Mouse (Mus musculus) neural tube, embryonic 10.5 days (tissue): ENCODE measurements around the gene Prmt3.

ENCODE experiments used
- DNase-seq: peaks from one replicate; pipeline ENCODE4 v3.0.0-alpha.2; 2017; ENCODE audit warnings: low spot score; ENCODE audit errors: extremely low spot score

The Prmt3 gene

DNA sequence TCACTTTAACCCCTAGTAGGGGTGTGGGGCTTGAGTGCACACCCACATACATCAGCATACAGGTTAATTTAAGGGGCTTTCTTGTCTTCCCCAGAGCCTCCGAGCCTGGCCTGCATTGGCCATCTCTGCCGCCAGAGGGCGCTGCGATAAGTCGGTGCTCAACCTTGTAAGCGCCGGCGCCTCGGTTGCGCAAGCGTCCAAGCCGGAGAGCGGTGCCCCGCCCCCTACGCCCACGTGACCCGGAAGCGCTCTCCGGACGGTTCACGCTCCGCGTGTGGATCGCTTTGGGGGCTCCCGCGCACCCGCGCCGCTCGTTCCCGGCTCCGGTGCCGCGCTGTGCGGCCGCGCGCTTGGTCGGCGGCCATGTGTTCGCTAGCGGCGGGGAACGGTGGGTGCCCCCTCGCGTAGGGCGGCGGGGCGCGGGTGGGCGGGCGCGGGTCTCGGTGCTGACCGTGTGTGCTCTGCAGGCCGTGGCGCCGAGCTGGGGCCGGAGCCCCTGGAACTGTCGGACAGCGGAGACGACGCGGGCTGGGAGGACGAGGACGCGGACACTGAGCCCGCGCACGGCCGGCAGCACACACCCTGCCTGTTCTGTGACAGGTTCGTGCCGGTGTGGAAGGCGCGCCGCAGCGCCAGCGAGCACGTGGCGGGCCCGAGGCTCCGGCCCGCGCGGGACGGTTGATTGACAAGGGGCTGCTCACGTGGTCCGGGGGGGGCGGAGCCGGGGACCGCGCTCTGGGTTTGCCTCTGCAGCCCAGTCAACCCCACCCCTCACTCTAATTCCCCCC, at the start of gene Prmt3:
Prmt3 (plus strand) TSS at position 233 of the 788 bp plus-strand sequence.
- peak; percentile 99 for DNase-seq

DNA sequence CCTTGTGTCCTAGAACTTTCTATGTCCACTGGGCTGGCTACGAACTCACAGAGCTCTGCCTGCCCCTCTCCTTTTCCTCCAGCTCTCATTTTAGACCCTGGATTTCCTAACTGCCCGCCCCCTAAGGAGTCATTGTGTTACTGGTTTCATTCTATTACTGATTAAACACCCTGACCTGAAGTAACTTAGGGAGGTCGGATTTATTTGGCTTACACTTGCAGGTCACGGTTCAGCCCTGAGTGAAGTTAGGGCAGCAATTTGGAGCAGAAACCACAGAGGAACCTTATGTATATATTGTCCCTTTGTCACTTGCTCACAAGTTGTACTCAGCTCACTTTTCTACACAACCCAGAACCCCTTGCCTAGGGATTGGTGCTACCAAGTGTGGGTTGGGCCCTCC, 43.8 kb upstream of the Prmt3 start:
- DNase-seq = no peak

DNA sequence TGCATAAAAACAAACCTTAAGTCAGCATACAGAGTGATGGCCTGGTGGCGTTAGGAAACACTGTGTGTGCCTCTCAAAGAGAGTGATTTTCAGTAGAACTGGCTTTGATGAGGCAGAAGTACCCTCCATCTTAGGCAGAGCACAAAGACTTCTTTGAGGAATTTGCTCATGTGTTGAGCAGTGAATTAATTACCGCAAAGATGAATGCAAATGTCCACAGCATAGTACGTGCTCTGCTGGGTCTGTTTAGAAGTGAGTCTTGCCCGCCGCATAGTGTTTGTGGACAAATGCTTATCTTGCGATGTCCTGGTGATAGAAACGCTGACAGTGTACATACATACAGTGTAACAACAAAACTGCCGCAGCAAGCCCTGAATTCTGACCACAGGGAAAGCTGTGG, 38.7 kb upstream of the Prmt3 start:
- DNase-seq = no peak

DNA sequence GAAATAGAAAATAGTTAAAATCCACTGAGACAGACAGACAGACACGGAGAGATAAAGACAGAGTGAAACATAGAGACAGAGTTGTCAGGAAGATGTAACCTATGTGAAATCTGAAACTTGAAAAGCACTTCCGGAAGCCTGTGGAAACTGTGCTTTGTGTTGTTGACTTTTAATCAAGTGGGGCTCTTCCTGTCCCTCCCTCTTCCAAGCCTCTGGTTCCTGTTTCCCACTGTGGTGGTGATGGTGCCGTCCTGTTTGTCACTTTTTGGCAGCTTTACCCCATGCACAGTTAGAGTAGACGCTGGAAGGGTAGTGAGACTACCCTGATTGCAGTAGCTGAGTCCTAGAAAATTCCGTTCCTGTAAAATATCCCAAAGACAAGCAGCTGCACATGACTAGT, 36.7 kb upstream of the Prmt3 start:
- DNase-seq = no peak

DNA sequence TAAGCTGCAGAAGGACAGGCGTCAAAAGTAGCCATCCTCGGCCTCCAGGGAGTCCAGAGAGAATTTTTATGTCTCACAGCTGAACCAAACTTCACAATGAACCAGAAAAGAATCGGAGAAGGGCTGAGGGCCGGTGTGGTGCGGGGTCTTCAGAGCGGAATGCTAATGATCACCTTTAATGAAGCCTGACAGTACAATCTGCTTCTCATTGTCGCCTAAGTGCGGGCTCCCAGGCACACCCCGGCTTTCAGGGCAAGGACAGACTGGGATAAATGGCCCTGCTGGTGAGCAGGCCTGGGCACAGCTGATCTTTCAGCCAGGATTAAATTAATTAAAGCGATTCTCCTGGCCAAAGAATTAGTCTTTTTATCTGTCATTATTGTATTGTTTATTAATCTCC, 36.2 kb upstream of the Prmt3 start:
- no peak for DNase-seq

DNA sequence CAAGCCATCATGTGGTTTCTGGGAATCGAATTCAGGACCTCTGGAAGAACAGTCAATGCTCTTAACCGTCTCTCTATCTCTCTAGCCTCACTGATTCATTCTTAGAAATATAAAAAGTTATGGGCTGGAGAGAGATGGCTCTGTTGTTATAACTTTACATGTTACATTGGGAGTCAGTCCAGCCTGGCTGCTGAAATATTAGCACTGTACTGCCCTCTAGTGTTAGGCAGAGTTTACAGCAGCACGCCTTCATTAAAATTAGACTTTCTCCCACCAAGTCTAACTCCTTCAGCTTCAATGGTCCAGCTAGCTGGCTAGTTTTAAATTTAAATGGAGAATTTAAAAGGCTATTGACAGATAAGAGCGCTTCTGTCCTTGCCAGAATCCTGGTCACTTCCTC, 27.0 kb upstream of the Prmt3 start:
- no peak for DNase-seq

DNA sequence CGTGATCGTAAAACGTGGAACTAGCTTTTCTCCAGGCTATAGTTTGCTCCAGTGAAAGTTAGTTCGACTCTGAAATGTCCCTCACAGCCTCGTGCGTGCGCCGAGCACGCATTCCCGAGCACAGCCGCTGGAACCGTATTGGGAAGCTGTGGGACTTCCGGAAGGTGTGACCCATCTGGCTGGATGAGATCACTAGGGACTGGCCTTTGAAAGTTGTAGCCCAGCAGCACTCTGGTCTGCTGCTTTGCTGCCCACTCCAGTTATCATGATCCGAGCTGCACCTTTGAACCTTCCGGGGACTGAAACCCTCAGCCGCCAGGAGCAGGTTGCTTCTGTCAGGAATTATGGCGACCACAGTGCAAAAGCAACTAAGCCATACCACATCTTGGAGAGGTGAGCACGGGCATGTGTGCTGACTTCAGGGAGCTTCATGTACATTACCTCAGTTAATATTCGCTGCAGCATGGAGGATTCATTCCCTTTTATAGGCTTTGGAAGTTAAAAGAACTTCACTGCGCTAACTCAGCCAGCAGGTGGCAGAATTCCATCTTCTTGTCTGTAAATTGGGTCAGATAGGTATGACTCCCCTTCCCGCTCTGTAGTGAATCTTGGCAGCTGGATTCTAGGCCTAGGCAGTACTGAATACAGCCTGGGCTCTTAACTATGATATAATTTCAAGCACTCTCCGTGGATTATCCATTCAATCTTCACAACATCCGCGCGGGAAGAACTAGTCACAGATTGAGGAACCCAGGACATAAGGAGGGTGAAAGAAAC, 25.2 kb upstream of the Prmt3 start:
- DNase-seq = peak; percentile 60

DNA sequence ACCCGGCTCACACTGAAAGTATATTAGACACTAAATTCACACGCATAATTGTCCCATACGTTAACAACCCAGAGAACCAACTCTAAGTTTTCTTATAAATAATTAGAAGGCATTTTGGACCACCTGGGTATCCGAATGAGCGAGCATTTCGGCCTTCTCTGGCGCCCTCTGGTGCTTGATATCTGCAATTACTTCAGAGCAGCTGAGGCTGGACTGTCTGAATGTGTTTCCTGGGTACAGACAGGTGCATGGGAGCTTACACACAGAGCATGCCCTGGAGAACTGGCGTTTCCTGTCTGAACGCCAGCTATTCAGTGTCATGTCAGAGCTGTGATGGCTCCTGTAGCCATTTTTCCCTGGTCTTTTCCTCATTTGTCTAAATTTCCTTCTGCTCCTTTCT, 23.4 kb upstream of the Prmt3 start:
- DNase-seq = no peak

DNA sequence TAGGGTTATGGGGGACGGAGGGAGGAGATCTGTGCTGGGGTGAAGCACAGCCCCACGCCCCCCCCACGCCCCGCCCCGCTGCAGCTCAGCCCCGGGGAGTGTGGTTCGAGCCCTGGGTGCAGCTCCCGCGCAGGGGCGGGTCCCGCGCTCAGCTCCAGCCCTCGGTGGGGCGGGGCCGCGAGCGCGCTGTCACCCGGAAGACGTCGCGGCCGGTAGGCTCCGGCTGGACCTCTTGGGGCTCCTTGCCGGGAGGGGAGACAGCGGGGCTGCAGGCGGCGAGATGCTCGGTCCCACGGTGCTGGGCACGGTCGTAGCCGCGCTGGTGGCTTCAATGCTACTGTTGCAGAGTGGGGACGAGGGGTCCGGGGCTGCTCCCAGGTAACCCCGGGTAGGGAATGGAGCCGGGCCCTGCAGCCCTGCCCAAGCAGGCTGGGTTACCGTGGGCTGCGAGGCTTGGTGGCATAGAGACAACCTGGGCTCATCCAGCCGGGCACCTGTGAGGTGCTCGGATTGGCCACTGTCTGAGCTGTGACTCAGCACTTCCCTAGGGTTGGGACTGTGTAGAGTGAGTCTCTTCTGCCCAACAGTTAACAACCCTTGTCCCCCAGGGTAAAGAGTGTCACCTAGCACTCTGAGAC, 19.1 kb upstream of the Prmt3 start, which contains the start of gene Htatip2:
Htatip2 (plus strand) TSS at position 182 of the 638 bp plus-strand sequence.
- no peak for DNase-seq

DNA sequence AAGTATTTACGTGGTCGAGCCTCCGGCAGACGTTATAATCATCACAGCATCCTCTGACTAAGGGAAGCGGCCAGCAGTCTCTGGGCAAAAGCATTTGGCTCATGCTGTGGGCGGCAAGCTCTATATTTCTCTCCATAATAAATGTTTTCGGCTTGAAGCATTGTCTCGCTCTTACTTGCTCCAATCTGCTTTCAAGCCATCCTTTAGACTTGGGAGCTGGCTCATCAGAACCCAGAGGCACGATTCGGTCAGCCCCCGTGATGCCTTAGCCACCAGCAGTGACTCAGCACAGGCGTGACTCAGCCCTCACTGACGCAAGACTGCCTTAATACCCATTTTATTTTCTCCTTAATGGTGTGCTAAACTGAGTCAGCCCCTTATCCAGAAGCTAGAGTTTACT, 15.5 kb upstream of the Prmt3 start:
- no peak for DNase-seq

DNA sequence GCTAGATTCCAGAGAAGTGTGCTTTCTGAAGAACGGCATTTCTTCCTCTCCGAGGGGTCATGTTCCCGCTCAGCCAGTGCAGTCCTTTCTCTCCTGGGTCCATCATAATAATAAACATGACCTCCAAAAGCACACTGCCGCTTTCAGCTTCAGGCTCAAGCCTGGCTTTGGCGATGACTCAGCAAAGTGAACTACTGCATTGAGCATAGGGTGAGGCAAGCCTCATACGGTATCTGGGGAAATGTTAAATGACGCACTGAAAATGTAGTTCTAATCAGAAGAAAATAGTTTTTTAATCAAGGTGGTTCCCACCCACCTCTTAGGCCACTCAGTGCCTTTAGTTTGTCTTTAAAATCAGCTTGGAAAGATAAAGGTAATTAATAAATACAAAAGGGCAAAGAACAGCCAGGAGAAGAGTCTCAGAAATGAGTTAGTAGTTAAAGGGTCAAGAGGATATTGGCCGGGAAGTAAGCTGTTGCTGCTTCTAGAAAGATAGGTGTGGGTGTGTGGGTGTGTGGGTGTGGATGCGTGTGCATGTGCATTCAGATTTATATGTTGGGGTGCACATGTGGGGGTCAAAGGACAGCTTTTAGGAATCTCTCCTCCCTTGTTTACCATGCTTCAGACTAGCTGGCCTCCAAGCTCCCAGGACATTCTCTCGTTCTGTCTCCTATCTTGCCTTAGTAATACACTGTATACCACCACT, 14.0 kb upstream of the Prmt3 start:
- no peak for DNase-seq

DNA sequence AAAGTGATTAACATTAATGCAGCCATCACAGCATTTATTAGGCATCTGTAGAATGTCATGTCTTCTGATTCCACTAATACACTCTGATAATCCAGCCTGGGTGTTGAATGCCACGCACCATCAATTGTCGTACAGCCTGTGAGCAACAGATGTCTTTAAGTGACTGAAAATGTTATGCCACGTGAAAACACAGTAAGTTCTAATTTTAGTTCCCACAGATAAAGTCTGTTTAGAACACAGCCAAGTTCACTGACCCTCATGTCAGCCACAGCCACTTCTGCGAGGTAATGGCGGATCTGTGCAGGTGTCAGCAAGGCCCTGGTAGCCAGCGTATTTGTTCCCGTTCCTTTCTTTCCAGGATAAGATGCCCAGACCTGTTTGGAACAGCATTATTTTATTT, 12.0 kb upstream of the Prmt3 start:
- DNase-seq = no peak

DNA sequence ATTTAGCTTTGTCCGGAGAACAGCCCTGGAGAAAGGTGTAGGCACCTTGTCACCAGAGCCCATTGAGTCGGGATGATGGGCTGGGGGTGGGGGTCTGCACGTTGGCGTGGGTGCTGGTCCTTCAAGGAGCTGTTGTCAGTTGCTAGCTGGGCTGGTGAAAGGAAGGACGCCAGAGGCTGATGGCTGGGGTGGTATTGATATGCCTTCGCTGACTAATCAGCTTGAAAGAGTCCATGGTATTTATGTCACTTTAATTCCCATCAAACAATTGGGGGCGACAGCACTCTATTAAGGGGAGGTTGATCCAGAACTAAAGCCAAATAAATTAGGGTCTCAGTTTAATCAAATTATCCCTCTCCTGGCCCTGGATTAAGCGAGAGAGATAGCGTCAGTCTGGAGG, 9.6 kb upstream of the Prmt3 start:
- no peak for DNase-seq

DNA sequence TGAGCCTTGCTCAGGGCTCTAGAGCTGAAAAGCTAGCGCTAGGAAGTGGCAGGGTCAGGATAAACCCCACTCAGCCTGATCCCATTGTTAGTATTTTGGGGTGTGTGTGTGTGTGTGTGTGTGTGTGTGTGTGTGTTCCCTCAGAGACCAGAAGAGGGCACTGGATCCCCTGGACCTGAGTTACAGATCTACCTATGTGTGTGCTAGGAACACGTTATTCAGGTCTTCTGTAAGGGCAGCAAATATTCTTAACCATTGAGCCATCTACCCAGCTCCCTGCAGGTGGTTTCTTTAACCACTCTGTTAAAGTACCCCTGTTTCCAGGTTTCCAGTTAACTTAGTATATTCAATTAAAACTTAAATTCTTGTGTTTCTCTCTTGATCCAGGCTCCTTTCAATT, 3.8 kb upstream of the Prmt3 start:
- DNase-seq = no peak

DNA sequence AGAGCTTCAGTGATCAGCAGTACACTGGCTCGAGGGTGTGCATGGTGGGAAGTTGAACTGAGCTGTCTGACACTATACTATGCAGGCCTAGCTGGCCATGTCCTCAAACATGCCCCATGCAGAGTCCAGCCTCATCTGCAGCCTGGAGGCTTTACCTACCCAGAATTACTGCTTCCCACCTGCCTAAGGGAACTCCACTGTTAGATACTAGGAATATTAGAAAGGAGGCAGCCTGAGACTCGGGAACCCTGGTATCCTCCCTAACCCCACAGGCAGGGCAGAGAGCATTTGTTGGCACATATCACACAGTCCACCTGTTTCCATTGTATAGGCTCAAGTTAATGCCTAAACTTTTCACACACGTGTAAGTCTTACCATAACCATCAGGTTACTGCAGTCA, 561 bp upstream of the Prmt3 start:
- no peak for DNase-seq

DNA sequence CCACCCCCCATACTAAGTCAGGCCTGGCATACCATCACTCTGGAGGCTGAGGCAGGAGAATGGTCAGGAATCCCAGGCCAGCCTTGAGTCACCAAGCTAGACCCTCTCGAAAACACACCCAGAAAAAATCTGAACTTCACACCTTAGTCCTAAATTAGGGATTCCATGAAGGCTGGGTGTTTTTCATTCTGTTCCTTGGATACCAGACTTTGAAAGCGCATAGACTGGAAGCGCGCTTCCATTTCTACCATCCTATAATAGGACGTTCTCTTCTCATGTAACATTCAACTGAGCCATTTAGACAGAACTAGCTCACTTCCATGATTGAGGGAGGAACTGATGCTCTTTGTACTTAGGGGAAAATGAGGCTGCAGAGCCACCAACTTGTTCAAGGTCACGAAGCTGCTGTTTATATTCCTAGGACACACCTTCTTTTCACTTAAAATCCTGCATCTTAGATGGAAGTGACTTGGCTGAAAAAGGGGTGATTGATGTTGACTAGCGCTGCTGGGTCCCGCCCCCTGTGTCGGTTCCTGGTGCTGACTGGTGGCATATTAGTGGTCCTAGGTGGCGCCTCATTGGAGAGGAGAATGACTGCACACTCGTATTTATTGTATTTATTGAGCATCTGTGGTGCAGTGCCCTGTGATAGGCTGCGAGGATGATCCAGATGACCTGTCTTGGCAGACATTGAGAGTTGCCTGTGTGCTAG, 914 bp downstream of the Prmt3 start:
- DNase-seq = peak; percentile 19

DNA sequence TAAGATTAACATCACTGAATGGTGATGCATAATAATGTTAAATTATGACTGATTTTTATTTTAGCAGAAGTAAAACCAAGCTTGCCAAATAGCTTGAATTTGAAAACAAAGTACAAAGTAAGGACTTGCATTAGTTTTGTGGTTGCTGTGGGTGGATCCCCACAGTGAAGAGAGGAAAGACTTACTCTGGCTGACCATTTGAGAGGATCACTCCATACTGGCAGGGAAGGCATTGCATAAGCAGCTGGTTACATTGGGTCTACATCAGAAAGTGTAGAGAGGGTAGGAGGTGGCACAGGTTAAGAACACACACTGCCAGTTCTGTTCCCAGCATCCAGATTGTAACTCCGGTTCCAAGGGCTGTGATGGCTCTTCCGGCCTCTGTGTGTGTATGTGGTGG, 4.9 kb downstream of the Prmt3 start:
- no peak for DNase-seq

DNA sequence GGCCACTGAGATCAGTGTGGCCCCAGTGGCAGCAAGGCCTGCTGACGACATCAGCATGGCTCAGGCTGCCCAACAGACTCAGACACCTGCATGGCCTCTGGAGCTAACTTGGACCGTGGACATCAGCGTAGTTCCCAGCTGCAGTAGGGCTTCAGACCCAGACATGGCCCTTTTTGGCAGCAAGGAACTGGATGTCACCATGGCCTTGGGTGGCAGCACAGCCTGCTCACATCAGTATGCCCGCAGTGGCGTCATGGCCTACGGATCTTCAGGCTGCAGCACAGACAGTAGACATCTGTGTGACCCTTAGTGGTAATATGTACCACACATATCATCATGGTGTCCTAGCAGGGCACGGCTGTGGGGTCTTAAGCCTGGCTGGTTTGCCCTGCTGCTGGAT, 7.0 kb downstream of the Prmt3 start:
- DNase-seq = no peak

DNA sequence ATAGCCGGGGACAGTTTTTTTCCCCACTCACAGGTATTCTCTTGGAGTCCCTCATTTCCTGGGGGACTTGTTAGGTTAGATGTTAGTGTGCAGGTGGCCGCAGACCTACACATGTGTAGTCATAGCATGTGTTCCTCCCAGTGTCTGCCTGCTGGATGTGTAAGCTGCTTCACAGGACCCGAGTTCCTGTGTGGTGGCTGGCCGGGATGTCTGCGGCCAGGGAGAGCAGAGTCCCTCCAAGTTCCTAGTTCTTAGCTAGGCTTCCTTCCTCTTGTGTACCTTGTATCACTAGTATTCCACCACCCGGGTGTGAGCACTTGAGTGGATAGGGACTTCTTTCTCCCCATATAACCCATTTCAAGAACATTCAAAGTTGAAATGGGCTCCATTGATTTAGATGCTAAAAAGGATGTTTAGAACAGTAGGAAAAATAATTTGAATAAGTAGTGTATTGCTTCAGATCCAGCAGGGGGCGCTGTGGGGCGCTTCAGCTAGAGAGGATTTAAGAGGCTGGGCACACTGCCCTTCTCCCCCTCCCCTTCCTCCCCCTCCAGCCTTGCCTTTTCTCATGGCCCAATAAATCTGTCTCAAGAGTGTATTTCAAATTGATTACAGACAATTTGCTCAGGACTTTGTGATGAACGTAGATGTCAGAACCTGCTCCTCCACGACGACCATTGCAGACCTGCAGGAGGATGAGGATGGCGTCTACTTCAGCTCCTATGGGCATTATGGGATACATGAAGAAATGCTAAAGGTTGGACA, 8.7 kb downstream of the Prmt3 start:
- peak; percentile 51 for DNase-seq

DNA sequence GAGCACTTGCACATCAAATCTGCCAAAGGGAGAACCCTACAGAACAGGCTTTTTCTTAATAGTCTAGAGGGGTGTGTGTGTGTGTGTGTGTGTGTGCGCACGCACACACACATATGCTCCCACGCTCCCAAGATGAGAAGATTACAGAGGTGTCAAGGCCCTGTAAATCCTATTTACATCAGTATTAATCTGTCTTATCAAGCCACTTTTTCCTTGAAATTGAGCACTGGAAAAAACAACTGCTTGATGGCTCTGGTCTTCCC, 9.2 kb downstream of the Prmt3 start:
- DNase-seq = no peak

DNA sequence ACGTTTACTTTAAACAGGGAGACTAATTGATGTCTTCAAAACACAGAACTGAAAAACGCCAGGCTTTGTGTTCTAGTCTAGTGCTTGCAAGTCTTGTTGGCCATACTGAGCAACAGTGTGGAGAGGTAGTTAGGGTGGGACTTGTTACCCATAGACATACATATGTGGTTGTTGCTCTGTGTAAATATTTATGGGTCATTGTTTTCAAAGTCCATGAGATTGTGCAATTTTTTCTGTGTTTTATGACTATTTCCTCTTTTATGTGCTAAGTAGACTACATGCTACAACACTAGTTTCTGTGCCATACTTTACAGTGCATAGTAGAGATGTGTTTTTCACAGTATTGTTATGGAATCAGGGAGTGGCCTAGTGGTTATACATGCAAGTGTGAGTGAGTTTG, 16.2 kb downstream of the Prmt3 start:
- DNase-seq = no peak
